Mouse (Mus musculus): Measurements from ENCODE around the gene Bhlhe40.
A peak's percentile ranks its signal among the peaks of the same experiment; 100 is the strongest.

Gene Bhlhe40

DNA sequence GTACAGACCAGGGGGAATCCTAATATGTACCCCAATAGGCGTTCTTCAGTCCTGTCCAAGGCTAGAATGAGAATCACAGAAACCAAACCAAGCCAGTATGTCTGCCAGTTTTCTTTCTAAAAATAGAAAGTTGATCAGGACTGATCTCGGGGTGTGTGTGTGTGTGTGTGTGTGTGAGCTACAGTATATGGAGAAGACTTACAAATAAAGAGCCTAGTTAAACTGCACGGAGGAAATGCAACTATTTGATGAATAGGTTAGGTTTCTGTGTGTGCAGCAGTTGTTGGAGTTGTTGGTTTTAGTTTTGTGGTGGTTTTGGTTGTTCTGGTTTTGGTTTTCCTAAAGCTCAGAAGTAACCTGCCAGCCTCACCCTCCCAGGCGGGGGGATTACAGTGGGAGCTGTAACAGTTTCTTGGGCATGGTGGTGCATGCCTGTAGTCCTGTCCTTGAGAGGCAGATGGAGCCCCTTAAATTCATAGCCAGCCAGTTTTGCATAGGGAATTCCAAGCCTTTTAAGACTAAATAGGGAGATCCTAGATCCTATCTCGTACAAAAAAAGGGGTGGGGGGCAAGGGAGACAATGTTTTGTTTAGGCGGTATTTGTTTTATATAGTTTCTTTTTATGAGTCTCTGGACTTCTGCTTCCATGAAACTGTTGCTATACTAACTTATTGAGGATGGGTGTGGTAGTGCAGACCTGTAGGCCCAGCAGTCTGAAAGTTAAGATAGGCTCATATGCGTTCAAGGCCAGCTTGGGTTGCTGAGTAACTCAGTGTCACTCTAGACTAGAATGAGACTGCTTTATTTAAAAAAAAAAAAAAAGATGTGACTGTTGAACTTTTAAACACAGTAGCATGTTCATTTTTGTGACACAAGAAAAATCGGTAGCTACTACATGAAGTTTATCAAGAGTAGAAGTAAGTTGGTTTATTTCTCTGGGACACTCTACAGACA, 3.1 kb downstream of the Bhlhe40 start:
- DNase-seq: no peak

DNA sequence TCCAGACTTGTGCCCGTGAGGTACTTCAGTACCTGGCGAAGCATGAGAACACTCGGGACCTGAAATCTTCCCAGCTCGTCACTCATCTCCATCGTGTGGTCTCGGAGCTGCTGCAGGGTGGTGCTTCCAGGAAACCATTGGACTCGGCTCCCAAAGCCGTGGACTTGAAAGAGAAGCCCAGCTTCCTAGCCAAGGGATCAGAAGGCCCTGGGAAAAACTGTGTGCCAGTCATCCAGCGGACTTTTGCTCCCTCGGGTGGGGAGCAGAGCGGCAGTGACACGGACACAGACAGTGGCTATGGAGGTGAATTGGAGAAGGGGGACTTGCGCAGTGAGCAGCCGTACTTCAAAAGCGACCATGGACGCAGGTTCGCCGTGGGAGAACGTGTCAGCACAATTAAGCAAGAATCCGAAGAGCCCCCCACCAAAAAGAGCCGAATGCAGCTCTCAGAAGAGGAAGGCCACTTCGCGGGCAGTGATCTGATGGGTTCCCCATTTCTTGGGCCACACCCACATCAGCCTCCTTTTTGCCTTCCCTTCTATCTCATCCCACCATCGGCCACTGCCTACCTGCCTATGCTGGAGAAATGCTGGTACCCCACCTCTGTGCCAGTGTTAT, 4.2 kb downstream of the Bhlhe40 start:
- DNase-seq: peak; percentile 44

DNA sequence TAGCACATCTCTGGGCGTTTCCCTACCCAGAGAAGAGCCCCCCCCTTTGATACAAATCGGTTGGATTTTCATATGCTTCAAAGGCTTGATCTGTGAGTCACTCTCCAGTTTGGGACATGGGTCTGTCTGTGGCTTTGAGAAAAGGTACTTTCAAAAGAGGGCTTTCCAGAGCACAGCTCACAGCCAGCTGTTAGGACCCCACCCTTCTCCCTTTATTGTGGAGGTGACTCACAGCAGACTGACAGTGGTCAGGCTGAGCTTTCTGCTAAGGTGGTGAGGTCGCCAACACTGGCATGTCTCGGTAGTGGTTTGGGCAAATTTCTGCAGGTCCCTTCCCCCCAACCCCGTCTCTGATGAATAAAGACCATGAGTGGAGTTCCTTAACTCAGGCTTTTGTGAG, 5.2 kb downstream of the Bhlhe40 start:
- DNase-seq: no peak

DNA sequence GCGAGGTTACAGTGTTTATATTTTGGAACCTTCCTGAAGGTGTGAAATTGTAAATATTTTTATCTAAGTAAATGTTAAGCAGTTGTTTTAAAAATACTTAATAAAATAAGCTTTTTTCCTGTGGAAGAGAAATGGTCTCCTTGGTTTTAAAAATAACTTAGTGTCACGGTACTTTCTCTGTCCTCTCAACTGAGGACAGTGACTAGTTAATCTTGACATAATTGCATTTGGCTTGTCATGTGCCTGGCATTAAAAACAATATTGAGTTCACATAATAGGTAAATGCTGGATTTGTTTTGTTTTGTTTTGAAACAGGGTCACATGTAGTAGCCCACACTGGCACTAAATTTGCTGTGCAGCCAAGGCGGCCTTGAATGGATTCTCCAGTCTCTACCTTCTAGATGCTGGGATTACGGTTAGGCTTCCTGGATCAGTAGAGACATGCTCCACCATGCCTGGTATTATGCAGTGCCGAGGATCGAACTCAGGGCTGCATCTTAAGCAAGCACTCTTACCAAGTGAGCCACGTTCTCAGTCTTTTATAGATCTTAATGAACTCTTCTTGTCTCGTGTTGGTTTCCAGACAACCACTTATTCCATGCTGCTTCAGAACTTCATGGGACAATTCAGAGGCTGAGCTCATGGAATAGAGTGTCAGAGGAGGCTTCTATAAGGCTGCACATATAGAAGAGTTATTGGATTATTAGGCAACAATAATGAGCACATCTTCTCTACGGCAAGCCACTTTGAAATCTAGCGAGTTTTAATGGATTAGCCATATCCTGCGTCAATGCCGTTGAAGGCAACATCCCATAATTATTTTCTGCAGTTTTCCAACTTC, 6.4 kb downstream of the Bhlhe40 start:
- DNase-seq: peak; percentile 24

DNA sequence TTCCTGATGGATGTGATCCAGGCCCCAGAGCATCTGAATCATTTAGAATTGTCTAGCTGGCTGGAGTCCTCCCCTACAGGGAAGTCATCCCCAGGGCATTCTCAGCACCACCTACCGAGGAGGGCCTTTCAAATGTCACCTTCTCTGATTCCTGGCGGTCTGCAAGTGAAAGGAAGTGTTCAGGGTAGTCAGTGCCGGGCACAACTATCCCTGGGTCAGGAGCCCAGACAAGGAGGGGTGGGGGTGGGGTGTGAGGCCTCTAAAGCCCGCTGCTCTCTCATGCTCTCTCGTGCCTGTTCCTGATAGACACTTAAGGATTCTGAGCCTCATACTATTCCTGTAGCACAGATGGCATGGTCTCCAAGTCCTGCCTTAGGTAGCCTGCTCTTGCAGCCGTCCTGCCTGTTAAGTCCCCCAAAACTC, 7.2 kb downstream of the Bhlhe40 start:
- peak; percentile 73 for DNase-seq

DNA sequence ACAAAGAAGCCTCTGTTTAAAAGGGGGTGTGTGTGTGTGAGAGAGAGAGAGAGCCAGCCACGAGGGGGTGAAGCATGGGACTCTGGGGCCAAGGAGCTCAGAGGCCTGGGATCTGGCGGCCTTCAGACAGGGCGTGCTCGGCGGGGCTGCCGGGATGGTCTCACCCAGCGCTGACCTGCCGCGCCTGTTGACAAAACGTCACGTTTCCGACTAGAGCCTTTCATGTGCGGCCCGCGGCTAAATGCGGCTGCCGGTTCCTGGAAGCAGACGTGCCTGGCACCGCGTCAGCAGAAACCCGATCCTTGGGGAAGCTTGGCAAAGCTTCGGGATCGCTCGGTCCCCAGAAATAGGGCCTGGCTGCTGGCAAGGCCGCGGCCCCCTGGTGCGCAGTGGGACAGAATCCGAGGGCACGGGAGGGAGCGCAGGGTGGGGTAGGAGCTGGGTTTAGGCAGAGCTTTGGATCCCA, 7.9 kb downstream of the Bhlhe40 start:
- peak; percentile 94 for DNase-seq

DNA sequence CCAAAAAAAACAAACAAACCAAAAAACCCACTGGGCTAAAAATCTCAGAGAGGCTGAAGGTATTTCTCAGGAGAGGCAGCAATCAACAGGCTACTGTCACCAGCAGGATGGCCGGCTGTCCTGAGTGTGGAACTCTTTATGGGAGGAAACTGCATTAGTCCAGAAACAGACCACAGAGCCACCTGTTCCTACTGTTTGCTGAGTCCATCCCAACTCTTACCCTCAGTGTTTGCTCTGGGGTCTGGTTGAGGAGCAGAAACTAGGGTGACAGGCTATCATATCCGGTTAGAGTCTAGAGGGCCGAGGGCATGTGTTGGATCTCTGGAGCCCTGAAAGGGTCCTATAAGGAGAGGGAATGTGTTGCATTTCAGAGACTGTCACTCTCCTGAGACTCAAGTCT, 9.8 kb downstream of the Bhlhe40 start:
- DNase-seq: no peak

DNA sequence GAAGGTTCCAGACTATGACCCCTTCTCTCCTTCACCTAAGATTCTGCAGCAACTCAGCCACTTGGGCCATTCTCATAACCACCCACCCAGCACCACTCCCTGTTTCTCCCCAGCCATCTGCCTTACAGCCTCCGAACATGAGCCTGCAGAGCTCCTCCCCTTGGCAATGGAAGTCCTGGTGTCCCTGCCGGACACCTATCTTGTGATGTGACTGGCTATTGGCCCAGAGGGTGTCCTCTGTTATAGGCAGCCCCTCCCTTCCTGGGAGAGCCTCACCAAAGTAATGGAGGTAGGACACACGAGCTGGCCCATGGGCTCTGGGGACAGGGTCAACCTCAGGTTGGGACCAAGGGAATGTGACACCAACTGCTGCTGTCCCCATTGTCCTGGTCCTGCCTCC, 10.4 kb downstream of the Bhlhe40 start:
- DNase-seq: no peak

DNA sequence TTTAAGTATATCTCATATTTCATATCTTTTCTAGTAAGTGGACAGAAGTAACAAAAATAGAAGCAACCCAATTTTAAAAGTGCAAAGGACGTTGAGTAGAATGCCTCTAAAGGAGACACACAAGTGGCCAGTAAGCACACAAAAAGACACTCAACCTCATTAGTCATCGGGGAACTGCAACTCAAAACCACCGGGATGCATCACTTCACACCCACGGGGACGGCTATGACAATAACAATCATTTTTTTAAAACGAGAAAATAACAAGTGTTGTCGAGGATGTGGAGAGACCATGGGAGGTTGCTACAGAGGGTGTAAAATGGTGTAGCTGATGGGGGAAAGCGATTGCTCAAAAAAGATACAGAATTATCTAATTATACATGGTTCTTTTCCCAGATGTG, 11.7 kb downstream of the Bhlhe40 start:
- DNase-seq: no peak

DNA sequence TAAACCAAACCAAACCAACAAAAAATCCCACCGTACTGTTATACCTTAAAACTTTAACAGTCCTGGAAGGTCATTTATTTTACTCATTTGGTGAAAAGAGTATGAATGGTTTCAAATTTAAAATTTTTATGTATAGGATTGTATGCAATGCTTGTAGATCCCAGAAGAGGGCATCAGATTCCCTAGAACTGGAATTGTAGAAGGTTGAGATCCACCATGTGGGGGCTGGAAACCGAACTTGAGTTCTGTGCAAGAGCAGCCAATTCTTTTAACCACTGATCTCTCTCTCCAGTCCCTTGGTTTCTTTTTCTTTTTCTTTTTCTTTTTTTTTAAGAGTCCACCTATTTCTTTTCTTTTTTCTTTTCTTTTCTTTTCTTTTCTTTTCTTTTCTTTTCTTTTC, 13.8 kb downstream of the Bhlhe40 start:
- no peak for DNase-seq

DNA sequence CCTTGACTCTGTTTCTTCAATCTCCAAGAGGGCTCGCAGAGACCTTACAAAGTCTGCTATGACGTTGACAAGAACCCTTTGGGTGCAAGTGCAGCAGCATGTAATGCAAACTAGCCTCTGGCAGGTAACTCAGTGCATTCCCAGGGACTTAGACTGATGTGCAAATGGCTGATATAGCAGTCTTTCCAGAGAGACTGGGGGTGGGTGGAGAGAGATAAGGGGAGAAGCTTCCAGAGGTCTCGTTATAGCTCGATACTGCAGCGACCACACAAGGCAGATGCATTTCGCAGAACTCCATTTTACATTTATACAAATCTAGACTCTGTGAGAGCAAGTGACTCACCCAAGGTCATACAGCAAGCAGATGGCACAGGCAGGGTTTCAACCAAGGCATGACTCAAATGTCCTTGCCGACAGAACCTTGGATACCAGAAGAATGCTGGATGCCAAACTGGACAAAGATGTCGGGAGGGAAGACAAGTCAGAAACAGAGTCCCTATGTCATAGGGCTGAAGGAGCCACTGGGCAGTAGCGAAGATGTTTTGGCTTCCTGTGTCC, 16.4 kb downstream of the Bhlhe40 start:
- no peak for DNase-seq

DNA sequence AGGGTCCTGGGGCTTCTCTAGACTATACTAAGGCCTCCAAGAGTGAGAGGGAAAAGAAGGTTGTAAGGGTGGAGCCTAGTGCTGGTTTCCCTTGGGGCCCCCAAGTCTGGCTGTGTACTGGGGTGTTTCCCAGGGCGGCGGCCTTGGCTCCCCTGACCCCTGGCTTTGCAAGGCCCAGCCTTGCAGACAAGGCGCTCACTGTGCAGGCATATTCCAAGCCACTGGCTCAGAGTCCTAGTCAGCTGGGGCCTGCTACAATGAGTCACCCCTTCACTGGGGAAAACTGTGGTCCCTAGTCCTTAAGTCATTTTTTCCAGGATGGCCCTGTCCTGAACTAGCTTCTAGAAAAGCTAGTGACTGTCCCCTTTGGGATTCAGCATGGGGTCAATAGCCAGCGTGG, 17.3 kb downstream of the Bhlhe40 start:
- no peak for DNase-seq

DNA sequence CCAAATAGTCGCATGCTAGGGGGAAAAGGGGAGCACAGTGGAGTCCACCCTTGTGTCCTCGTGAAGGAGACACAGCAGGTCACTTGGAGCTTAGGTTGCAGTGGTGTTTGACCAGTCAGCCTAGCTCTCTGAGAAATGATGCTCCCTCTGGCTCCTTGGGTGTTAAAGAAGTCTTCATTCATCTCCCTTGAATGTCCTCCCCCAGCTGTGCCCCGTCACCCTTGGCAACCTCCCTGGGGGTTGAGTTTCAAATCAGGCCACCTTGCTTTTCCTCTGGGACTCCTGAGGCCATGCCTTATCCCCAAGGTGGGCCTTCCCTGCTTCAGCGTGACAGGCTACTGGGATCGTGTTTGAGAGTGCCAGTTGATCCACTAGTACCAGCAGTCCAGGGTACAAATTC, 17.8 kb downstream of the Bhlhe40 start:
- no peak for DNase-seq

DNA sequence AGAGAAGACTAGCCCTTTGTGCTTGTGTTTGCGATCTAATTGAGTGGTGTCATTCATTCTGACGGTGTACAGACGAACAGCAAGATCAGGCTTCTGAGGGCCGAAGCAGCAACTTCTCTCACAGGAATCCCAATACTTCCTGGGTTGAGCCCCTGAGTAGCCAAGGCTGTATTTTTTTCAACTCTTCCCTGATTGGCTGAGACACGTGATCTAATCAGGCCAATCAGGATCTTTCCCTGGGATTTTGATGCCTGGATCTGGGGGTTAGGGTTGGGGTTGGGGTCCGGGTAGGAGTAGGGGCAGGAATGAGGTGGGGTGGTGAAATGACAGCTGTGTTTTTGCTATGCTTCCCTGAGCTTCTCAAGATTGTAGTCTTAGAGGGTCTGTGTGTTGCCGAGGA, 20.1 kb downstream of the Bhlhe40 start:
- no peak for DNase-seq

DNA sequence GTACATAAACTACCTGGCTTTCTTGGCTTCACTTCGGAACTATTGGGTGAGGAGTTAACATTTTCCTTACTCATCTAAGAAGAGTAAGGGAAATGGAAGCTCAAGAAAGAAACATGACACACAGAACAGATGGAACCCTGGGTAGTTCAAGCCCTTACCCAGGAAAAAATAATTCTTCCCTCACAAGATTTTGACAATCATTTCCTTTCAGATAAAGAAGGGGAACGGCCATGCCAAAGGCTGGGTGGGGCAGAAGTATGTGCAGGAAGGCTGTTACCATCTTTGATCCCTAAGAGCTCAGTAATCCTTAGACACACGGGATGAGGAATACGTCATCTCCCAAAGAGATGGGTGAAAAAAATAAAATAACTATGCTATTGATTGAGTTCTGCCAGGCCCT, 20.7 kb downstream of the Bhlhe40 start:
- DNase-seq: no peak

DNA sequence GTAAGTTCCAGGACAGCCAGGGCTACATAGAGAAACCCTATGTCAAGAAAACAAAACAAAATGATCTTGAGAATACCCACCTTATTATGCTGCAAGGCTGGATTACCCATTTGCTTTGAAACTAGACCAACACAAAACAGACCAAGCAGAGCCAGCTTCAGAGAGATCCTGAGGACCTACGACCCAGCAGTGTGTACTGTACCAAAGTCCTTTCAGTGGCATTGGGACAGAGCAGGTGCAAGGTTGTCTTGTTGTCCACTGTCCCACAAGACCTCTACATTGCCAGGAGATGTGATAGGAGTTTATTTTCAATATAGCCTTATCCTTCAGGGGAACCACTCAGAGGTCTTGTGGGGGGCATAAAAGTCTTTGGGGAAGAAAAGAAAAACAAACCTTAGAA, 22.7 kb downstream of the Bhlhe40 start:
- DNase-seq: no peak

DNA sequence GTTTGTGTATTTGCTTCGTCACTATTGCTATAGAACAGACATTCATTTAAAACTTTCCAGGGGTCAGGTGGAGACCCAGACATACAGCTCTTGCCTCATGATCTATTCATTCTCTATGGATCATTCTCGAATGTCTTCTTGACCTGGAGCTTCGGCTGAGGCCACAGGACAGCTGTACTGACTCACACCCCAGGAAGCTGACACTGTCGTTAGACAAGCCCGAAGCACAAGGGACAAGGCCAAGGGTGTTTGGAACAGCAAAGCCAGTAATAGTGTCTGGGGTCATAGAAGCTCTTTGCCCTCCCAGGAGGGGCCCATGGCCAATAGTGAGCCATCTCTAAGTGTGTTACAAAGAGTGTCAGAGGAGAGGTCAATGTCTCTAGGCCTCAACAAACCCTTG, 24.0 kb downstream of the Bhlhe40 start:
- no peak for DNase-seq

DNA sequence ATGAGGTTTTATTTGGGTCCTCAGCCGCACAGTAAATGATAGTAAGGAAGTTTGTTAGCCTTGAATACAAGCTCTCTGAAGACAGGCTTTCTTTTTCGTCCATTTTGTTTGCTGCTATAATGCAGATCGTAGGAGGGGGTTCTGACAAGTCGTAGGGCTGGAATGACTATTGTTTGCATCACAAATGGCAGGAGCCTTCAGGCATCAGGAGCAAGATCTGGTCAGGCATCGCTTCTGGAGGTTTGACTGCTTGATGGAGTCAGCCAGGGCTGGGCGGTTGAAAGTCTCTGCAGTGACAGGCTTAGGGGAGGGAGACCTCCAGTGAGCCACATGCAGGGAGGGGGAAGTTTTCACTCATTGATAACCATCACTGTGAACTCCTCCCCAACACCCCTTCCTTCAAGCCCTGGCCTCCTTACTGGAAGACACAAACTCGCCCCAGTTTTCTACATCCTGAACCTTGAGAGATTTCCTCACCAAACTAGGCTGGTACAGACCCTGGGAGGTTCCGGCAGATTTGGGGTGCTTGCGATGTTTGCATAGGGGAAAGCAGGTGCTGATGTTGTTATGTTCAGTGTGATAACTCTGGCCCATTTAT, 25.4 kb downstream of the Bhlhe40 start:
- no peak for DNase-seq

DNA sequence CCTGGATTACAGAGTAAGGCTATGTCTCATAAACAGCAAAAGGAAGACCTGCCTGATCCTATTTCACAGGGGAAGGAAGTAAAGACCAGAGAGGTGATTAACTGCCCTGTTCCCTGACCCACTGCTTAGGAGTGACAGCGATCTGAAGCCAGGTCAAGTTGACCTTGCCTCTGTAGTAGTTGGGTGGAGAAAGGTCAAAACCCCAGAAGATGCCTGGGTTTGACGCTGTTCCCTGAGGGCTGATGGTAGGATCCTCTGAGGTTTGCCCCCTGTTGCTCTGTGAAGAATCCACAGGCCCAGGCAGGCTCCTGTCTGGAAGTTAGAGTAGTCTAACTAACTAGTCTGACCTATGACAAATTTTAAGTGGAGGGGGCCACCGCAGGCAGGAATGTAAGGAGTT, 26.5 kb downstream of the Bhlhe40 start:
- no peak for DNase-seq

DNA sequence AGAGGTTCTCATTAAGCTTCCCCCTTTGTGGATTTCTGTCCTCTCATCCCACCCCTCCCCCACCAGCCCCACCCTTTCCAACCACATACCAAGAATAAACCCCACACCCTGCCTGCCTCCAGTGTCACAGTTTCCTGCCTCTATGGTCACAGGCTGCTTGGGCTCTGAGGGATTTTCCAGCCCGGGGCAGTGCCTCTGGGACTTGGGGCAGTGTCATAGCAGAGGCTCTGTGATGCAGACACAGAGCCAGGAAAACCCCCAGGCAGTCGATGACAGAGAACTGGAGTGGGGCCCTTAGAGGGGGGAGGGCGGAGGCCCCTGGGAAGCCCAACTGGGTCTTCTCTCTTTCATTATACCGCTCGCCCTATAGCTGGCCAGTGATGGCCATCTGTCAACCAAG, 27.9 kb downstream of the Bhlhe40 start:
- DNase-seq: no peak

DNA sequence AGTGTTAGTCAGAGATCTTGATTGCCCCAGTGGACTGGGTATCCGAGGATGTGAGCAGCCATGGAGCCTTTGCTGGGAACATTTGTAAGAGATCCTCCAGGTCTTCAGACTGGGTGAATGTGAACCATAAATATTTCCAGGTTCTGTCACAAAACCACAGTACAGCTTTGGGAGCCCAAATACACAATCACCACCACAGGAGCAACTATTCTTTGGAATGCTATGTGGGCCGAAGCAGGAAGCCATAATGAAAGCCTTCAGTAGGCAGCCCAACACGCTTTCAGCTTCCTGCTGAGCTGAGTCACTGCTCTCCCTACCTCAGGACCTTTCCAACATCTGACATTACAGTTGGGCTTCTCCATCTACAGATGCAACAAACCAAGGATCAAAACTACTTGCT, 32.6 kb downstream of the Bhlhe40 start:
- no peak for DNase-seq

DNA sequence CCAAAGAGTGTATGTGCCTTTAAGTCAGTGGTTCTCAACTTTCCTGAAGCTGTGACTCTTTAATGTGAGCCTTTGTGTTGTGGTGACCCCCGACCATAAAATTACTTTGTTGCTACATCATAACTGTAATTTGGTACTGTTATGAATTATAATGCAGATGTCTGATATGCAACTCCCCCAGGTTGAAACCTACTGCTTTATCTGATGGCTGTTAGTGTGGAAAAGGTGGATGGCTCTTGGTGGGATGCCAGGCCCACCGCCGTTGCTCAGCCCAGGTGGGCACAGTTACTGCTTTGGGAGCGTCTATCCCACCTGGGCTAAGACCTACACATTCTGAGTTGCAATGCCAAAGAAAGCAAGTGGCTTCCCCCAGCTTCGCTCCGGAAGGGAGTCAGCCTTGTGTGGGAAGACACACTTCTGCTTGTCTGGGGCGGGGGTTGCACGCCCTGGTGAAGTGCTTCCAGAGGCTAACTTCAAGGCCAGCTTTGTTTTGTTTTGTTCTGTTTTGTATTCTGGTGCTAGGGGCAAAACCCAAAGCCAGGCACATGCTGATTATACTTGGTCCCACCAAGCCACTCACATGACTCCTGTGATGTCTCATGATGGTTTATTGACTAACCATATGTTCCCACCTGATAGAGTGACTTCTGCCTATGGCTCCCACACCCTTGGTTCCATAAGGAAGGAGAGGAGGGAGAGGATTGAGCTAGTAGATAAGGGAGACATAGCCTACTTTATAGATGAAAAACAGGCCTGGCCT, 34.7 kb downstream of the Bhlhe40 start:
- DNase-seq: no peak

Measured in kidney, adult 9 months (tissue).